Mouse (Mus musculus): ENCODE data around the gene Cldn12.

Gene Cldn12

DNA sequence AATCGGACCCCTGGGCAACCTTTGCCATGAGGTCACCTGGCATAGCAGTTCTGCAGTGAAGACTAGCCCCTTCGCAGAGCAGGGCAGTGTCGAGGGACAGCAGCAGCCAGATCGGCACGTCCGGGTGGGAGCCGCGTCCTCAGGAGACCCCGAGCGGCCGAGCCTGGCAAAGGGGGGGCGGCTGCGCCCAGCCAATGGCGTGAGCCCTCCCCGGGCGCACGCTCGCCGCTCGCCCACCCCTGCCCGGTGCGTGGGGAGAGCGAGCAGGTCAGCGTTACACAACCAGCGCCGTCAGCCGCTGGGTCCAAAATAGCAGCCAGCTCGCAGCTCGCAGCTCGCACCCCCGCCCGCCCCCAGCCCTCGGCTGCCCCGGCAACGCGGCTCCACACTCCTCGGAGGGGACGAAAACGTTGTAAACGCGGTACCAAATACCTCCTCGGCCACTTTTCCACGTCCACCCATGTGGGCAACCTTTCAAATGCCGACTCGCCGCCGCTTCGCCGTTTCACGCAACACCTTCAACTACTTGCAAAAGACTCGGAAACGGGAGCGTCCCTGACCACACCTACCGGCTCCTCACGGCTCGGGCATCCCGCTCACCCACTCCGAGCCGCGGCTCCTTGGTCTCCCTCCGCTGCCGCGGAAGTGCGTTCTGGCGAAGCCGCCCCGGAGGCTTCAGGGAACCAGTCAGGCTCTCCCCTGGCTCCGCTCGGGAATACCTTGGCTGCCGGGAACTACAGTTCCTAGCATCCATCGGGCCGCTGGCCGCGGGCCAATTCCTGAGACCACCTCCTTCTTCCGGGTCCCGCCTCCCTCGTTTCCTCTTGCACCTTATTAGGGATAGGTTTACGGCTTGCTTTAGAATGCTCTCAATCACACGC is at the start of gene Cldn12:
Gene Cldn12, minus strand, starts transcription at position 763 of the 881 bp plus-strand sequence.
- in situ Hi-C loops (cut with MboI; ENCODE audit: unreplicated experiment in 2 of 2) = no loop called here

DNA sequence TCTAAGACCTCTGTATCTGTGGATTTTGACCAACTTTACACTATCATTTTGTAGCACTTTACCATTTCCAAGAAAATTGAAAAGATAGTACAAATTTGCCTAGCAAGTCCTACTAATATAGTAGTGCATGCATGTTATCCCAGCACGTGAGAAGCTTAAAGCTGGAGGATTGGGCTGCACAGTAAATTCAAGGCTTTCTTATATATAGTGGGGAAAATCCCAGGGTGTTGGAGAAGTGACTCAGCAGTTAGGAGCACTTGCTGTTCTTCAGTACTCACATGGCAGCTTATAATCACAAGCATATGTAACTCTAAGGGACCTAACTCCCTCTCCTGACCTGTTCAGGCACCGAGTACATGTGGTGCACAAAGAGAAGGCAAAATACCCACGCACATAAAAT is 47.7 kb upstream of the Cldn12 start:
- in situ Hi-C loops (cut with MboI; ENCODE audit: unreplicated experiment in 2 of 2) = no loop called here

GRCm38 (mm10) chr5:5561041-5561706 is 46.4 kb upstream of the Cldn12 start:
- in situ Hi-C loops (cut with MboI; ENCODE audit: unreplicated experiment in 2 of 2) = no loop called here

GRCm38 (mm10) chr5:5559798-5560197 is 45.0 kb upstream of the Cldn12 start:
- in situ Hi-C loops (cut with MboI; ENCODE audit: unreplicated experiment in 2 of 2) = no loop called here

GRCm38 (mm10) chr5:5559079-5559740 is 44.5 kb upstream of the Cldn12 start, which contains the start of gene Gtpbp10:
Gene Gtpbp10 (minus strand): TSS chr5:5559538.
- in situ Hi-C loops (cut with MboI; ENCODE audit: unreplicated experiment in 2 of 2) = no loop called here

DNA sequence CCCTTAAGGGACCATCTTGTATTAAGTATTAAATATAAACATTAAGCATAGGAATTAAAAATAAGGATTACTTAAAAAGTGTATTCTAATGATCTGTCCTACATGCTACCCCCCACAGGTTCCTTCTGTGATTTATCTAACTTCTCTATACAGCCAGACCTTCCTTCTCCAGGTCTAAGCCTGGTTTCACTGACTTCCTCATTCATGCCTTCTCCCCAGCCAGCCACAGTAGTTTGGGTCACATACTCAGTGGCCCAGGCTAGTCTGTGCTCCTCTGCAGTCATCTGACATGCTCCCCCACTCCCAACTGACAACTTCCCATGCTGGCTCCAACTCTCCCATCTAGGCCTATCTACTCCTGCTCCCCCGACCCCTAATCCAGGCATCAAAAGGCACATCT is 36.4 kb upstream of the Cldn12 start:
- in situ Hi-C loops (cut with MboI; ENCODE audit: unreplicated experiment in 2 of 2) = no loop called here

DNA sequence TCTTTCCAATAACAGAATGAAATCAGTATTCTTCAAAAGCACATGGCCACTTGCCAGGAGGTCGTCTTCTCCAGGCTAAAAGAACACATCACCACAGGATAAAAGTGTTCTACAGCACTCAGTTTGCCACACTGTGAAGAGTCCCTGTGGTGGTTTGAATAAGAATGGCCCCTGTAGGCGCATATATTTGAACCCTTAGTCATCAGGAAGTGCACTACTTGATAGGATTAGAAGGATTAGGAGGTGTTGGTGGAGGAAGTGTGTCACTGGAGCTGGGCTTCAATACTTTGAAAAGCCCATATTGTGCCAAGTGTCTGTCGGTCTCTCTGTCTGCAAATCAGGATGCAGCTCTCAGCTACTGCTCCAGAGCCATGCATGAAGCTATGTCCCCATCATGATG is 25.6 kb upstream of the Cldn12 start:
- in situ Hi-C loops (cut with MboI; ENCODE audit: unreplicated experiment in 2 of 2) = no loop called here

DNA sequence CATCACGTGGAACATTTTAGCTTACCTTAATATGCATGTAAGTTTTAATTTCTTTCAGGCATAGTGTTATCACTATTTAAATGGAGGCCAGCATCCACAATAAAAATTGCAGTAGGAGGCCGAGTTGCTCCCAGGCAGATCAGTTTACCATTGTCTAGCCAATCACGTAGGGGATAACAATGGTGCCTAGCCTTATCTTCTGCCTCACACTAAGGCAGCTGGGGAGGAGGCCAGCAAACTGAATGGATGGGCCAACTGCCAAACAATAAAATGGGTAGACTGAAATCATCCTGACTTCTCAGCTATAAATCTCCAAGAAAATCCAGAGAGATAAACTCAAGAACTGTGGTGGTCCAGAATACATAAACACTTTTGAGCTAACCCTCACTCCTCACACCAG is 25.0 kb upstream of the Cldn12 start:
- in situ Hi-C loops (cut with MboI; ENCODE audit: unreplicated experiment in 2 of 2) = no loop called here

- in situ Hi-C loops (cut with MboI; ENCODE audit: unreplicated experiment in 2 of 2) = no loop called here
Observed at GRCm38 (mm10) chr5:5536131-5536530, 21.4 kb upstream of the Cldn12 start.

- in situ Hi-C loops (cut with MboI; ENCODE audit: unreplicated experiment in 2 of 2) = no loop called here
Observed at GRCm38 (mm10) chr5:5533656-5534420, 19.1 kb upstream of the Cldn12 start.

- in situ Hi-C loops (cut with MboI; ENCODE audit: unreplicated experiment in 2 of 2) = no loop called here
Observed at GRCm38 (mm10) chr5:5515411-5515810, 653 bp upstream of the Cldn12 start.

DNA sequence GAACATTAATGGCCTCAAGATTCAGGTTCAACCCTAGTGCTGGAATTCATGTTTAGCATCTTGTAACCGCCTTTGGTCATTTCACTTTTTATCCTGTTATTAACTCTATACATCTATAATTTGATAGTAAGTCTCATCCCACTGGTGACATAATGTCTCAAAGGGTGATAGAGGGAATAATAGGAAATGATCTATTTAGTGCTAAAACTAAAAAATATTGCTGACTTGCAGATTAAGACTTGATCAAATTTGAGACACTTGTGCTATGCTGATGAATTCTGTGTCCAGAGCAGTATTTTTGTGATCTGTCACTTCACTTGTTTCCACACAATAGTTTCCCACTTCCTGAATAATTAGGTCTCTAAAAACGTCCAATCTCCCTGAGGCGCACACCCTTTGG is 3.4 kb downstream of the Cldn12 start:
- in situ Hi-C loops (cut with MboI; ENCODE audit: unreplicated experiment in 2 of 2) = no loop called here

DNA sequence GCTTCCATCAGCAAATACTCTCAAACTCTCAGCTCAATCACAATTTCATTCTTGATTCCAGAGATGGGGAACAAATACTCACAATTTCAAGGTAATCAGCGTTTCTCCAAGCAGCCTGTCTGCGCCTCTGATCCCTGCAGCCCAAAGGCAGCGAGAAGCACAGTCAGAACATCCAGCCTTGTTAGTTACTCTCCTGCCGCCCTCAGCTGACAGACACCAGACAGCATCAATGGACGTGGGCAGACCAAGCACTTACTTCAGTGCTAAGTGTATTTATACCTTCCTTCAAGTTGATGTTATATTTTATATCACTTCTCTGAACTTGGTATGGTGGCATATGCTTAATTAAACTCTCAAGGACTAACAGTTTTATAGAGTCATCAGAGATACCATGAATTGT is 3.8 kb downstream of the Cldn12 start:
- in situ Hi-C loops (cut with MboI; ENCODE audit: unreplicated experiment in 2 of 2) = no loop called here

DNA sequence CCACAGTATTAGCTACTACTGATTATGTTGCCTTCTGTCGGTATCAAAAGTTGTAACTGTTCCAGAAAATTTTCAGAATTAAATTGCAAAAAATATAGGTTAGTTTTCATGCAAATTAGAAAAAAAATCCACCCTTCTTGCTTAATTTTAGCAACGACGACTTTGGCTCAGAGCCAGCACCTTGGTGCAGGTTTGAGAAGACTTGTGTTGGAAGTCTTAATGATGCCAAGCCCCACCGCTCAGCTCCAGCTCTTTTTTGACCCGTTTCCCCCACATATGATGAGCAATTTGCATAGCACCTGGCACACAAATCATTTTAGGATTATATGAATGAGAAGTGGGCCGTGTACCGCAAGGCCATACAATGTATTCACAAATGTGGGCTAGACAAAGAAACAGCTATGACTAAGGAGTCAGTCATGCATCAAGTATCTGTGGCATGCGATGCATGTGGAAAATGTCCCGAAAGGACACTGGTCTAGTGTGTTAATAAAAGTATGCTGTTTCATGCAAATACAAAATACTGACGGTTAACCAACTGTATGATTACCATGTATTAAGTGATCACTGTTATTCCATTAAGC is 4.4 kb downstream of the Cldn12 start:
- in situ Hi-C loops (cut with MboI; ENCODE audit: unreplicated experiment in 2 of 2) = no loop called here

GRCm38 (mm10) chr5:5508231-5508630 is 6.5 kb downstream of the Cldn12 start:
- in situ Hi-C loops (cut with MboI; ENCODE audit: unreplicated experiment in 2 of 2) = no loop called here

DNA sequence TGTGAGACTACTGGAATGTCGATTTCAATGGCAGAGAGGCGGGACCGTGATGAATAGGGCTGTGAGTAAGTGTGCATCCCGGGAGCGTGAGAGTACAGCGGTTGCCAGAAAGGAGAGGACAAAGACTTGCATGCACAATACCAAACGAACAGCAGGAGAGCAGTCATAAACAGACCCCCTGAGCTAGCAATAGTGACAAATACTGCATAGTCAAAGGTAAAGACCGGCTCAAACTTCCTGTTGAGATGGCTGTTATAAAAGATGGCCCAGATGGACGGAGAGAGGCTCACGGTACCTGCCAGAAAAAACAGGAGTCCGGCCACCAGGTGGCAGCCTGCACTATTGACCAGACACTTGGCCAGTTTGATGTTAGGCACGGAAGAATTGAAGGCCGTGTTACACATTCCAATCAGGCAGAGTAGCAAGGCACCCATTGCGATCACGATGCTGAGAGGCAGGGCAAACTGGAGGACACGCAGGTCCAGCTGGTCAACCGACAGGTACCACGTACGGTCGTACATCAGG is 7.0 kb downstream of the Cldn12 start:
- in situ Hi-C loops (cut with MboI; ENCODE audit: unreplicated experiment in 2 of 2) = no loop called here

DNA sequence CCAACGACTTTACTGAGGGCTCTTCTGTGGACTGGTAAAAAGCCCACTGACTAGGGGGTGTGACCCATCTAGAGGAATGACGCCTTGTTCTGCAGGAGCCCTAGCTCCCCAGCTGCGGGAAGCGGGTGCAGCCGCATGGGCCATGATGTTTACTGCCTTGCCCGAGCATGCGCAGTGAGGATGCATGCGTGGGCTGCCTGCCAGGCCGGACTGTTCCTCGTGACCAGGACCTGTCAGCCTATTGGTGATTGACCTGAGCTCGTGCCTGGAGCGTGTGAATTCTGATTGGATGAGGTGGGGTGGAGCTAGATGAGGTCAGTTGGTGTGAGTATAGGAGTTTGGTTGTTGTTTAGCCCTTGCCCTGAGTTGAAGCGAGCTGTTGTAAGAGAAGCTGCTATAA is 10.3 kb downstream of the Cldn12 start:
- in situ Hi-C loops (cut with MboI; ENCODE audit: unreplicated experiment in 2 of 2) = no loop called here

GRCm38 (mm10) chr5:5503381-5503780 is 11.4 kb downstream of the Cldn12 start:
- in situ Hi-C loops (cut with MboI; ENCODE audit: unreplicated experiment in 2 of 2) = no loop called here

DNA sequence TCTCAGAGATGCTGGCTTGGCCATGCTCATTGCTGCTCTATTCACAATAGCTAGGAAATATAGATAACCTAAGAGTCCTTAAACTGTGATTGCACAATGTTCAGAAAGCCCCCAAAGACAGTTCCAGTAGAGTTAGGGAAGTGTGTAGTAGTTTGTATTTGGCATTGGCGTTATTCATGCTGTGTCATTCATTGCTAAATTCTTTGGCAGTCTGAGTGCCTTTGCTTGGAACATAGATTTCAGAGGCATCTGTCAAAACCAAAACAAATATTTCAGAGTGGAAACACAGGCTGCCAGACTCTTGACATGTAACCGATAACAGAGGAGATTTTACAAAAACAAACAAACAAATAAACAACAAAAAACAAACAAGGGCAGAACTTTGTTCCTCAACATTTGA is 13.2 kb downstream of the Cldn12 start:
- in situ Hi-C loops (cut with MboI; ENCODE audit: unreplicated experiment in 2 of 2) = no loop called here

GRCm38 (mm10) chr5:5496393-5496792 is 18.4 kb downstream of the Cldn12 start:
- in situ Hi-C loops (cut with MboI; ENCODE audit: unreplicated experiment in 2 of 2) = loop anchor here (5.0 to 10.0 kb wide), 2 partner anchors 256 to 258 kb away; no protein-coding TSS in a partner anchor
